Mouse (Mus musculus): Measurements from ENCODE around the gene Sdr9c7.

DNA sequence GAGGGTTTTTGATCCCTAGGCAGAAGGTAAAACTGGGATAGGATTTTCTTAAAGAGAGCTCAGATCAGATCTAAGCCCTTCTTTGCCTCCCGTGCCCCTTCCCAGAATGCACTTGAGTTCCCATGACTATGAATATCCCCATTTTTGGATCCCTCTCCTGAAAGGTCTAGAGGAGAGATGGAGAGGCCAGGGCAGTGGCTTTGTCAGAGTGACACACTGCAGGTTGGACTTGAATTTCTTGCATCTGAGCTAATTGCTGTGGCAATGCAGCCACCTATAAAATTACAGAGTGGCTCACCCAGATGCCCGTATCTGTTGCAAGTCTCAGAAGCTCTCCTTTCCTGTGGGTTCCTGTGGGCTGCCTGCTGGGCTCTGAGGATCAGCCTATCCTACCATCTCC is at the start of gene Sdr9c7:
- no peak for TF ChIP-seq CTCF (IDR thresholded peaks at IDR 0.05 in 2 of 3, conservative IDR thresholded peaks at IDR 0.05 in 1 of 3; ENCODE audit: control insufficient read depth in 1 of 3, insufficient read depth in 1 of 3, low read depth in 2 of 3, low read length in 3 of 3, poor library complexity in 1 of 3, severe bottlenecking in 1 of 3)
- no peak for TF ChIP-seq POLR2A (IDR thresholded peaks at IDR 0.05; ENCODE audit: control insufficient read depth in 1 of 2, insufficient read depth in 1 of 2, low read depth in 1 of 2, low read length in 2 of 2, poor library complexity in 1 of 2)
- TF ChIP-seq SMC3 (IDR thresholded peaks at IDR 0.05; ENCODE audit: low read depth, low read length) = no peak
- TF ChIP-seq MAFK (IDR thresholded peaks at IDR 0.05; ENCODE audit: borderline replicate concordance, low read depth, low read length) = no peak
- TF ChIP-seq EP300 (IDR thresholded peaks at IDR 0.05; ENCODE audit: low read depth in 1 of 2, low read length in 2 of 2) = no peak
- TF ChIP-seq TBP (IDR thresholded peaks at IDR 0.05; ENCODE audit: low read depth, low read length) = no peak
- no peak for TF ChIP-seq POLR2AphosphoS5 (IDR thresholded peaks at IDR 0.05; ENCODE audit: borderline replicate concordance, low read depth, low read length)
- no peak for TF ChIP-seq JUND (IDR thresholded peaks at IDR 0.05; ENCODE audit: low read depth, low read length)
- no peak for TF ChIP-seq MEF2A (IDR thresholded peaks at IDR 0.05; ENCODE audit: extremely low read depth, insufficient replicate concordance, low read depth, low read length, poor library complexity, severe bottlenecking)
- TF ChIP-seq CHD1 (IDR thresholded peaks at IDR 0.05; ENCODE audit: low read depth, low read length) = no peak
